Mouse (Mus musculus): ENCODE results near the gene Kctd17.

Gene Kctd17

GRCm38 (mm10) chr15:78481448-78482000 is 53.2 kb downstream of the Kctd17 start:
- DNase-seq (ENCODE audit: low read depth, low spot score), result no peak

GRCm38 (mm10) chr15:78482518-78482917 is 54.2 kb downstream of the Kctd17 start:
- DNase-seq (ENCODE audit: low read depth, low spot score), result no peak

GRCm38 (mm10) chr15:78483311-78483710 is 54.9 kb downstream of the Kctd17 start:
- DNase-seq (ENCODE audit: low read depth, low spot score), result no peak

GRCm38 (mm10) chr15:78486564-78486963 is 58.2 kb downstream of the Kctd17 start:
- no peak for DNase-seq (ENCODE audit: low read depth, low spot score)

- DNase-seq (ENCODE audit: low read depth, low spot score), result no peak
Measured at GRCm38 (mm10) chr15:78487066-78487465, 58.7 kb downstream of the Kctd17 start.
